In genomic region chr15:26623242-26623641, GRCm38 (mm10) we compare ENCODE assay signal across 26 mouse cellular contexts.
"Had no signal": no experiment of that assay in that cellular context is flagged by ENCODE, and none has a peak within 500 bp of the region (broad histone marks: within the 10 kb centered on the region; RNA-seq: fewer than 3 reads in every experiment).

No protein-coding gene starts in this region.

- ATAC-seq: hindbrain, postnatal 0 days; intestine, embryonic 16.5 days; liver, embryonic 12.5 days had no signal

- H3K4me3 ChIP-seq: heart, adult 2 months; heart, embryonic 13.5 days; heart, embryonic 15.5 days; hindbrain, embryonic 13.5 days; hindbrain, embryonic 15.5 days; kidney, embryonic 15.5 days; limb, embryonic 13.5 days; limb, embryonic 15.5 days; liver, embryonic 12.5 days had no signal

- H3K27me3 ChIP-seq: heart, embryonic 13.5 days; heart, embryonic 15.5 days; hindbrain, embryonic 13.5 days; hindbrain, embryonic 15.5 days; kidney, embryonic 15.5 days; limb, embryonic 13.5 days; limb, embryonic 15.5 days; liver, embryonic 12.5 days had no signal

- H3K9ac ChIP-seq: heart, embryonic 13.5 days; heart, embryonic 15.5 days; hindbrain, embryonic 13.5 days; hindbrain, embryonic 15.5 days; kidney, embryonic 15.5 days; limb, embryonic 13.5 days; limb, embryonic 15.5 days; liver, embryonic 12.5 days had no signal

- H3K27ac ChIP-seq: heart, adult 2 months; heart, embryonic 13.5 days; heart, embryonic 15.5 days; hindbrain, embryonic 13.5 days; hindbrain, embryonic 15.5 days; hindbrain, postnatal 0 days; kidney, embryonic 15.5 days; kidney, postnatal 0 days; limb, embryonic 13.5 days; limb, embryonic 15.5 days; liver, embryonic 12.5 days had no signal

- DNase-seq: gastrocnemius, postnatal 14 days; gastrocnemius, postnatal 36 days; heart, adult 11 months; heart, adult 2 months; heart, postnatal 14 days; heart, postnatal 36 days; kidney, adult 11 months; kidney, adult 2 months; kidney, adult 9 months; kidney, postnatal 14 days; kidney, postnatal 36 days; layer of hippocampus, adult 9-11 months; layer of hippocampus, postnatal 36 days; left cerebral cortex, postnatal 4 days had no signal

- H3K9me3 ChIP-seq: heart, embryonic 13.5 days; heart, embryonic 15.5 days; hindbrain, embryonic 13.5 days; hindbrain, embryonic 15.5 days; kidney, embryonic 15.5 days; limb, embryonic 13.5 days; limb, embryonic 15.5 days; liver, embryonic 12.5 days had no signal

- H3K4me2 ChIP-seq: heart, embryonic 11.5 days; heart, embryonic 13.5 days; heart, embryonic 15.5 days; hindbrain, embryonic 13.5 days; hindbrain, embryonic 15.5 days; kidney, embryonic 15.5 days; limb, embryonic 13.5 days; limb, embryonic 15.5 days; liver, embryonic 12.5 days had no signal

- H3K4me1 ChIP-seq: liver, embryonic 12.5 days had no signal

- H3K36me3 ChIP-seq: heart, embryonic 13.5 days; heart, embryonic 15.5 days; hindbrain, embryonic 13.5 days; hindbrain, embryonic 15.5 days; kidney, embryonic 15.5 days; limb, embryonic 13.5 days; limb, embryonic 15.5 days; liver, embryonic 12.5 days had no signal
